Mouse (Mus musculus): ENCODE results near the gene Gabrg3.

Gabrg3 gene

DNA sequence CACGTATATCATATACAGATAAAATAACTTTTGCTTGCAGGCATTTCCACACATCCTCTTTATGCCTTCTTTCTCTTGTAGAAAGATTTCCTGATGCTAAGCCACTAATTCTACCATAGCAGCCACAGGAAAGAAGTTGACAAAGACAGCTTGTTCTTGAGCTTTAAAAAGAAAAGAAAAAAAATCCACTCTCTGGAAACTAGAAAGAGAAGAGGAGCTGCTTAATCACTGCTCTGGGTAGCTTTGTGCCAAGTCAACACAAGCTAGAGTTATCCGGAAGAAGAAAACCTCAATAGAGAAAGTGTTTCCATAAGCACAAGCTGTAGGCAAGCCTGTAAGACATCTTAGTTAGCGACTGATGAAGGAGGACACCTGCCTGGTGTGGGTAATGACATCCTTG is 321.6 kb downstream of the Gabrg3 start:
- in situ Hi-C loops (cut with MboI): no loop called here

DNA sequence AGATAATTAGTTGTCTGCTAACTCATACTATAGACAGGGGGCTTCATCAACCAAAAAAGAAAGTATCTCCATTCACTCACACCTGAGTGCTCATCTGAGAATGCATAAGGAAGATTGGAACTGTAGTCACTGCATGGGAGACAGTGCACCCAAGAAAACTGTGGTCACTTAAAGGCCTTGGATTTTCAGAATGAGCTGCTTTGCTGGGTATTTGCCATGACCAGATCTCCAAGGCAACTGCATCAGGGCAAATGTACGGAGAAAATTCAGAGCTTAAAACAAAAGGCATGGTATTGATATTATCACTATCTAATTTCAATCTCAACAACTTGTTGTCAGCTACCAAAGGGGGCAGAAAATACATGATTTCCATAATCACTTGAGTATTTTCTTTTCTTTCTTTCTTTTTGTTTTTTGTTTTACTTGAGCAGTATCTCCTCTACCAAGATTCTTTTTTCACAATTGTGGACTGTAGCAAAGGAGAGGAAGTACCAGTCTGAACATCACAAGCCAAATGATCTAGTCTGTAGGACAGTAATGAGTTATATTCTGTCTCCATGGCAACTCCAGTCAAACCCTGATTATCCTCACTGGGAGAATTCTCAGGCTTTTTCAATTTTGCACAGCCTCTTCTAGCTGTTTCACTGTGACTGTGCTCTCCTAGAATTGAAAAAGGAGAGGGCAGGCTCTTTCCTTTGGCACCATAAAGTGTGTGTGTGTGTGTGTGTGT is 335.9 kb downstream of the Gabrg3 start:
- in situ Hi-C loops (cut with MboI): no loop called here

DNA sequence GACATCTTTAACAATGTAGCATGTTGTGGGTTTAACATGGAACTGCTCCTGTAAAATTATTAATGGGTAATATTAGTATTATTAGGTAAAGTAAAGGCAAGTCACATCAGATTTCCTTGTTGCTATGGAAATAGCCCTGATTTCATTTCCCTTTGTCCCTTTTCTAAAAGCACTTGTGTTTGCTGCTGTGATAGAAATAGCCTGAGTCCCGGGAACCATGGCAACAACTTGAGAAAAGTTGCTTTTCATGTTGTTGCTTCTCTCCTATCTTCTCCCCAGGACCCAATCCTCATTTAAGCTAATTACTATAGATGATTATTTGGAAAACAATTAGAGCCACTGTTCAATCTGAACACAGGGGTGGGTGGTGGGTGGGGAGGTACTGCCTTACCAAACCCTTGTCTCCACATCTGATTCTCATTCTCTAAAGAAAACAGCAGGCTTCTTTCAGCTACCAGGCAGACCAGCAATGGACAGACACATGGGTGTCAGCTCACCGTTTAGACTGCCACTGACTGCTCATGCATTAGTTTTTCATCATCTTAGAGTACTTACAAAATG is 349.0 kb downstream of the Gabrg3 start:
- in situ Hi-C loops (cut with MboI): no loop called here

DNA sequence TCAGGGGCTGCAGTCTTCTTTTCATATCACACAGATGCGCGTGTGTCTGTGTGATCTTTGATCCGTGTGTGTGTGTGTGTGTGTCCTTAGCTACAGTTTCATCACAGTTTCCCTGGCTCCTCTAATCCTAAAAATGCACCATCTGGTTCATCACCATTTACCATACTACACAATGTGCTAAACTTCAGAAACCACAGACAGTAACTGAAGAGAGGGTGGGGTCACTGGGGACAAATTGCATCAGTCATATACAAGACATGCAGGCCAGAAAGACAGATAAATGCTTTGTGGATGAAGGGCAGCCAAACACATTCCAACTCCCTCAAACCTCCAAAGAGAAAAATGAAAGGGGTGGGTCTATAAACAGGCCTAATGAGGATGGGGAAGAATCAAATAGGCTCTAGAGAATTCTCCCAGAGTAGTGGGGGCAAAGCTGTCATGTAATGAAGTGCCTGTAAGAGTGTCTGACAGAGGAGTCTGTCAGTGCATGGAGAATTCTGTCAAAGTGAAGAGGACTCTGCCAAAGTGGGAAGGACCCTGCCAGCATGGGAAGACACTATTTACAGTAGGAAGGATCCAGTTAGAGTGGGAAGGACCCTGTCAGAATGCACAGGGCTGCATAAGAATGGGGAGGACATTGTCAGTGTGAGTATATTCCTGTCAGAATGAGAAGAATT is 386.3 kb downstream of the Gabrg3 start:
- in situ Hi-C loops (cut with MboI): no loop called here

DNA sequence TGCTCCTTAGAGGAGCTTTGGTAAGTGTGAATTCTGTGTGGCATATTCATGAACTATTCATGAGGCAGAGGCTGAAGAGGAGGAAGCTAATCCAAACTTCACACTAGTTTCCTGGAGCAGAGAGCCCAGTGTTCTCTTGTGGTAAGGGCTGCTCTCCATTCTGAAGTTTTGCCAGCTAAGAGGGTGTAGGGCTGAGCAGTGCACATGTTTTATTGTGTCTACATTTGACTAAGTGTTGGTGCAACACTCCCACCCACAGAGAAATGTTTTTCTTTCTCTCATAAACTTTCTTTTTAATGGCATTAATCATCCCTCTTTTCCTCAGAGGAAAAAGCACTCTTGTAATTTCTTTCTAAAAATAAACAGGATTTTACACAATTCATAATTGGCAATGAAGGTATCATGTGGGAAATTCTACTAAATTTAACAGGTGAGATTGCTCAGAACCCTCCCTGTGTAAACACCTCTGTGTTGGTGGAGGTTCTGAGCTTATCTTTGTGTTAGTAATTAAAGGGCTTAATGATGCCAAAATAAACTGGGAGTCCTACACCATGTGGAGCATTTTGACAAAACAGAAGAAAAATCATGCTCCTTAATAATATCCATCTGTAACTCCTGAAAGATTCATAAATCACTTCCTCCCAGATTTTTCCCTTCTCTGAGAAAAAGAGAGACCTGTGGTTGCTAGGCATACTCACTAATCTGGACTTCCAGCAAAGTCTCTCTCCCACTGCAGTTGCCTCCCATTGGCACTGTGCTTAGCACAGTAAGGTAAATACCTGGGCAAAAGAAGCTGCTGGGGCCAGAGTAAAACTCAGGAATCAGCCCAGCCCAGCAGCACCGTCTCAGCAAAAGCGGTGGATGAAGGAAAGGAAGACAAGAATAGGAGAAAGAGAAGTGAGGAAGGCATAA is 389.0 kb downstream of the Gabrg3 start:
- in situ Hi-C loops (cut with MboI): no loop called here

DNA sequence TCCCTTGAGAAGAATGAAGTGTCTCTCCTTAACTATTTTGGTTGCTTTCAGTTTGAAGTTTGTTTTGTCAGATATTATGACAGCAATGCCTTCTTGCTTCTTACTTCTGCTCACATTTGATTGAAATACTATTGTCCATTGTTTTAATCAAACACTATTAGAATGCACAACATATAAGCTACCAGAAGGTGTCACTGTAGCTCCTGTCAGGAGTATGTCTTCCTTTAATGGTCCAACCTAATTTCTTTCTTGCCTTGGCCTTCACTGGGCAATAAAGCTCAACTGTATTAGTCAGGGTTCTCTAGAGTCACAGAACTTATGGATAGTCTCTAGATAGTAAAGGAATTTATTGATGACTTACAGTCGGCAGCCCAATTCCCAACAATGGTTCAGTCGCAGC is 440.6 kb downstream of the Gabrg3 start:
- in situ Hi-C loops (cut with MboI): no loop called here

DNA sequence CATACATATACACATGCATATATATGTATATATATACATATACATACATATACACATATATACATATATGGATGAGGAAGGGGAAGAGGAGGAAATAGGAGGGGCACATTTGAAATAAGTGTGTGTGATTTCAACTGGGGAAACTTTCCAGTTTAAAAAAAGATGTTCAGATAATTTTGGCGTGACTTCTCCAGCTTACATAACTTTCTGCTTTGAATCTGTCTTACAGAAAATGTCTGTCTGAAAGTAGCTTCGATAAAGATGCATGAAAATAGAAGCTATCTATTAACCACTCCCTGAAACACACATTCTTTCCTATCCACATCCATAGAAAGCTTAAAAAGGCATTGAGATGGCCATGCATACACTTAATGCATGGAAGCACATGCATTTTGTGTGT is 445.4 kb downstream of the Gabrg3 start:
- in situ Hi-C loops (cut with MboI): no loop called here

DNA sequence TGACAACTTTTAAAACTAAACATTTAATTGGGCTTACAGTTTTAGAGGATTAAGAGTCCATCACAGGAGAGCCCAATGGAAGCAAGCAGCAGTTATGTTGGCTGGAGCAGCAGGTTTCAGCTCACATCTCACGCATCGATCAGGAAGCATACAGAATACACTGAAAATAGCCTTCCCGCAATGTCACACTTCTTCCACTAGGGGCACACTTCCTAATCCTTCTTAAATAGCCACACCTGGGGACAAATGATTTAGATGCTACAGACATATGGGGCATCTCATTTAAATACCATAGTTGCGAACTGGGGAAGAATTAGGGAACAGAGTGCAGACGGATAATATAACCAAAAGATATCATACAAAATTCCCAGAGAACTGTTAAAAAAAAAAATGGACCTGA is 449.0 kb downstream of the Gabrg3 start:
- in situ Hi-C loops (cut with MboI): no loop called here

DNA sequence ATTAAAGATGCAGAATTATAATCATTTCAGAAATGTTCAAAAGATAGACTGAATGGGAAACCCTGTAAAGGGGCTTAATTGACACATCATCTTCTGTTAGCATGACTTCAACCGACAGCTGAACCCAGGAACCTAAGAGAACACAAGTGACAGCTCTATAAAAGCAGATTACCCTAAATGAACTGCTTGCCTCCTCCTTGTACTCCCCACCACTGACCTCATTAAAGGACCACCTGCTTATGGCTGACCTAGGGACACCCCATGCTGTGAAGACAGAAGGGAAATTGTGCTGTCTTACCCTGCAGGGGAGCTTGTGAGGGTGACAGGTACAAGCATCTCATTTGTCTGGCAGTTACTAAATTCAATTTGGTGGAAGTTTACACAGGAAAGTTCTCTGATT is 467.5 kb downstream of the Gabrg3 start:
- in situ Hi-C loops (cut with MboI): no loop called here

DNA sequence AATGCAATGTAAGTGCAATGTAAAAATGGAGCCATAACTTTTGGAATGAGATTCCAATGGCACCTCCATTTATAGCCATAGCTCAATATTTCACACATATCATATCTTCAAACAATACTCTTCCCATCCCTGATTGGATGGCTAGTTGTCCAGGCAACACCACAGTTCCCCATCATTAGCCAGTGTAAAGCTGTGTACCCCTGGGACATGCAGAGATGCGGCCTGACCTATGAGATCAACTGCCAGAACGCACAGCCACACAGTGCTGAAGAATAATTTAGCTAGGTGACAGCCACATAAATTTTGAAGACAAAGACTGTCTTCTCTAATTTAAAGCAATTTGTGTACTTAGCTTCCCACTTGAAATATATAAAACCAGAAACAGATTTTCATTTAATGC is 472.1 kb downstream of the Gabrg3 start:
- in situ Hi-C loops (cut with MboI): no loop called here

DNA sequence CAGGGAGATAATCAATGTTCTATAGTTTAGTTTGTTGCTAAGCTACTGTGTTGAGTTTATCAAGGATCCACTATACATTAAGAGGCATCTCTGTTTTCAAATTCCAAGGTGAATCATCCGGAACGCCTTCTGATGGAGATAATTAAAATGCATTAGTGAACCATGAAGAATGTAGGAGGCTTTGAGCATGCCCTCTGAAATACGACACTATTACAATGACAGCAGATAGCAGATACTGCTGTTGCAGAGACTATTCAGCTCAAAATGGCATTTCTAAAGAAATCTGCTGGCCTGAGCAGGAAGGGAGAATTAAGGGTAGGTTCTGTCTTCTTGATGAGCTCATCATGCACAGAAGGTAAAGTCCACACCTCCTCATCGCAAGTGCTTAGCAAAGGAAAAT is 487.2 kb downstream of the Gabrg3 start:
- in situ Hi-C loops (cut with MboI): no loop called here

DNA sequence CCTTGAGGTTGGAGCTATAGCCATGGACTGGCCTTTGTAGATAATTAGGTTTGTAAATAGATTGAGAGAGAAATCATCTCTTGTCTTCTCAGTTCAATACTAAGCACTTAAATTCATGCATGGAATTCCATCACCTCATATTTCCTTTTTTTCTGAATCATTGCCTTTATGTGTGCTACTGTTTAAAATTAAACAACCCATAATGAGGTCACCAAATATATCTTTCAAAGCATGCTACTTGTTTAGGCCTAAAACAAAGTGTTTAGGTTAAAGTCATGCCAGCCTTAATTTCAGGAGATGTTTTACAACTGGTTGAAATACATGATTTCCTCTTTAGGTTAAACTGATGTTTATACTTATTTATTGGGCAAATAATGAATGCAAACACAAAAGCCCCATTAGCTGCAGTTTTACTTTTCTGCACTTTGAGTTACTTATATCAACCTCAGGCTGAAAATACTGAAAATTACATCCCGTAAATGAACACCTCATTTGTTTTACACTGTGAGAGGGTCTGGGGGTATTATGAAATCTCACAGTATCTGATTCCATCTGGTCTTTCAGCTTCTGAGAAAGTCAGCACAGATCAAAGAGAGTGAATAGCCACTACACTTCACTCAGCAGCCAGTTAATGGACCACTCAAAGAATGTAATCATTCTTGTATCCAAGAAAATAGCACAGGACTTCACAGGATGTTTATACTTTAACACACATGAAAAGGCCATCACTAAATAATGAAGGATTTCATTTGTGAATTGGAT is 519.5 kb downstream of the Gabrg3 start:
- in situ Hi-C loops (cut with MboI): no loop called here

DNA sequence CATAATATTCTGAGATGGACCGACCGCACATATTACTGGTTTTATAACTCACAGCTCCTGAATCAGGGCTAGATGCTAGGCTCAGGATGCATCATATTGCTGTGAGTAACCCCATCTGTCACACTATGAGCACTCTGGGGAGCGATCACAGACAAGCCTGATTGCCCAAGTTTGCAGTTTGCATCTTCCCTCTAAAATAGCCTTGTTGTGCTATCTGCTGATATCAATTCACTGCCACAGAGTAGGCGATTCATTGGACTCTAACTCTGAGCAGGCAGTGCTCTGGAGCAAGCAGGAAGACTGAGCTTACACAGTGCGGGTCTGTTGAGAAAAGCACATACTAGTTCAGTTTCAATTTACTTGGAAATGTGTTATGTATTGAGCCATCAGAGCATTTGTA is 543.4 kb downstream of the Gabrg3 start:
- in situ Hi-C loops (cut with MboI): no loop called here

DNA sequence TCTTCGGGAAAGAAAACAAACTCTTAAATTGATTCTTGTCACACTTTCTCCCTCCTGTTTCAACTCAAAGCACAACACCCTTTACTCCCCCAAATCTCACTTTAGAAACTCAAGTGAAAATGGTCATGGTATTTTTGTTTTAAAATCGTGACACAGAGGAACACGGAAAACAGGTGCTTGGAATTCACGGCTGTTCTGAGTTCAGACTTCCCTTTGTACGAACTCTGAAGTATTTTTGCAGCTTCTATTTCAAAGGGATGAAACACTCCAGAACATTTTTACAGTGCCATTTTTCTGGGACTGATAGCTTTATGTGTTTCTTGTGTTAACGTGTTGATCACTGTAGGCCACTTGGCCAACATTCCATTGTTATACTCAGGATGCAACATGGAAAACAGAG is 561.5 kb downstream of the Gabrg3 start:
- in situ Hi-C loops (cut with MboI): no loop called here

DNA sequence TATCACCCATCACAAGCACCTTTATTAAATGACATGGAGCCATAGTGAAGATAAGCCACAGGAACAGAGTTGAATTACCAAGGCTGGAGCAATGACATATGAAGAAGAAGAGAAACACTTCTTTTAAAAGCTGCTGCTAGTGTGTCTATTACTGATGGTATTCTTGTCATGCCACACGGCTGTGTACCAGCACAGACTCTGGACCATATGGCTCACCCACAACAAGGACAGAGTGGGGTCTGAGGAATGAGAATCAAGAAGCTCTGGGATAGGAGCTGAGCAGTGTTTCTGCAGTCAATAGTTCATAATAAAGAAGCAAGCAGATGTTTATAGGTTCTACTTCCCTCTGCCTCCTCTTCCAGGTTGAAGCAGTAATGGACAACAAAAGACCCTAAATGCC is 585.1 kb downstream of the Gabrg3 start:
- in situ Hi-C loops (cut with MboI): no loop called here

DNA sequence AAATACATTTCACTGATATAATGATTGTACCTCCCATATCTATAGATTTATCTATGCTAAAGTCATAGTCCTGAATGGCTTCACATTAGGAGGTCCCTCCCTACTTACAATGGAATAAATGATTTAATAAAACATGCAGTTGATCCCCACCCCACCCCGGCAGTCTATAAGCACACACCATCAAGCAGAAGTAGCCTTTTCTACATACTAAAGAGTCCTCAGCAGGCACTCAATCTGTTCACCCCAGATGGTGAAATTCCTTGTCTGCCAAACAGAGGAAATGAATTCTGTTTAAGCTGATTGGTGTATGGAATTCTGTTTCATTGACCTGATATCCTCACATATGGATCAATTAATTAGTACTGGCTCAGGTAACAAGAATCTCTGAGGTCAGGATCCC is 607.9 kb downstream of the Gabrg3 start:
- in situ Hi-C loops (cut with MboI): no loop called here

DNA sequence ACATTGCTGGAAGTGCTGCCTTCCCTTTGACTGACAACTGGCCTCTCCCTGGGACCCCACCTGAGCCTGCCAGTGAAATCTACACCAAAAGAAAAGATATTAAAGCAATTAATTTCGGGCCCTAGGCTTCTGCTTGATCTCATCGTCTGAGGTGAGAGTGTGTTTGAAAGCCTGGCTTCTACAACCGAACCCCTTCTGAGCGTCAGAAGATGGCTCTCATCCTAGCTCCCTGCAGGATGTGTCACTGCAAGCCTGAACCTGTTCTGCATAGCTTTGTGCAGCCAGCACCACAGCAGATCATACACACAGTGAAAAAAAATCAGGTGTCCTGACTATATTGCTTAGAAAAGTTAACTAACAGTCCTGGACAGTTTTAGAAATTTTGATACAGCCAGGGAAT is 618.8 kb downstream of the Gabrg3 start:
- in situ Hi-C loops (cut with MboI): no loop called here

DNA sequence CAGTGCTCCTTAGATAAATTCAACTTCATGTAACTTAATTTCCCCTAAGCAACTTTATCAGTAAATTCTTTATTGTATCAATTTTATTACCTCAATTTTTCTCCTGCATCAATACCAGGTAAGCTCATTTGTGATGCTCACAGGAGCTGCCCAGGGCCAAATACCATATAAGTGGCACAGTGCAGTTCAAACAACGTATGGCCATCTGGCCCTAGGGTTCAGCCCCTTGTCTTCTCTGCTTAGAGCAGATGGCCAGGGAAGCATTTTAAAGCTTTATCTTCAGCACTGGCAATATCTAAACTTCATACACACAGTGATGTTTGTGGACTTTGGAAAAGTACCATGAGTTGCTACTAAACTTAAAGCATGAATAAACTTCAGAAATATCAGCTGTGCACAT is 619.2 kb downstream of the Gabrg3 start:
- in situ Hi-C loops (cut with MboI): no loop called here

DNA sequence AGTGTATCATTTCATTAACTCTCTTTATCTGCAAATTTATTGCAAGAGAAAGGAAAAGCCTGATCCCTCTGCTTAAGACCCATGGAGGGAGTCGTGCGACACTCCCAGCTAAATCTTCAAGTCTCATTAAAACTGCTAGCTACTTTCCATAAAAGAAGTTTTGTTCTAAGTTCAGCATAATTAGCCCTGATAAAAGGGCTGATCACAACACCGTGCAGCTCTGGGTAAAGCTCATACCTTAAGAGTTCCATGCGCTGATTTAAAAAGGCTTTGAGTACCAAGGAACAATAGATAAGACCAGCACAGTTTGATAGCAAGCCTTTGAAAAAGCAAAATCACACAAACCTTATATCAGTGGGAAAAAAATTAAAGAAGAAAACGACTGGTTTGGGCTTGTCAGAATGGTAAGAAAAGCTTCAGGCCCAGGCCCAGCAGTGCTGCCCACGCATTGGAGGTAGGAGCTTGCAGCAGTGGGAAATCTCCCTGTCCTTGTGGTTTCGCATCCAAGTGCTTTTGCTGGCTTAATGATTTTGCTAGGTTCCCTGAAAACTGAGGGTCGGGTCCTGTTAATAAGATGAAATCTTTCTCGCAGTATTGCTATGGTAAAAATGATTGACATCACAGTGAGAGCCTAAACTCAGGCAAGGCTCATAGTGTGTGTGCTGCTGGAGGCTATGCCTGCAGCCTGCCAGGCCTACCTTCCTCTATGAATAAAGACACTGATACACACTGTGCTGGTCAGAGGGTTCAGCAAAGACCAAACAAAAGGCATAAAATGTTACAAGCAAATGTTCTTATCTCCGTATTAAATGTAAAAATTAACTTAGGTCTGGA is 621.2 kb downstream of the Gabrg3 start:
- in situ Hi-C loops (cut with MboI): no loop called here

DNA sequence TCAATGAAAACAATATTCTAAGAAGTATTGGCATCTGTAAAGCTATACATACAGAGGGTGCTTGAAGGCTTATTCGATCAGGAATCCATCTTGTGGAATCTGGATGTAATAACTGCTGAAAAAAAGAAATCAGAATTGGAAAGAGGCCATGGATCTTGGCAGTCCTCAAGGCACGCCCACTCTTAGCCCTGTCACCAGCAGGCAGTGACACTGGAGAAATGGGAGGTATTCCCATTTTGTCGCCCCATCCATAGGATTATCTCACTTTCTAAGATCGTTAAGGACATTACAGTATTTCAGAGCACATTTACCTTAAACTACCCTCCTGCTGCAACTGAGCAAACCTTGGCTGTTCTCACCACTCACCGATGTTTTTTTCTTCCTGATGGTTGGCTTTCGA is 657.8 kb downstream of the Gabrg3 start:
- in situ Hi-C loops (cut with MboI): no loop called here
